13 mouse cellular contexts compared by ENCODE assay signal in genomic region chr8:109810434-109810833, GRCm38 (mm10). TPM values are rescaled to one million over a fixed set of nuclear protein-coding genes. Genes with fewer than 3 reads are reported as not detected.
DNase-seq lines count a peak whose midpoint lies in the region; ATAC-seq and TF ChIP-seq lines count a peak whose summit lies in the region.
"Had no signal": no experiment of that assay in that cellular context is flagged by ENCODE, and none has a peak within 500 bp of the region (broad histone marks: within the 10 kb centered on the region; RNA-seq: fewer than 3 reads in every experiment).

No protein-coding gene starts in this region.

- H3K4me3 ChIP-seq in gastrocnemius, adult 2 months, result no peak overlapping the region
- H3K4me3 ChIP-seq in heart, embryonic 13.5 days, result no peak overlapping the region
- no peak overlapping the region for H3K4me3 ChIP-seq in thymus, adult 2 months (ENCODE audit: control insufficient read depth, insufficient read depth, low read length)
- H3K4me3 ChIP-seq: forebrain, embryonic 15.5 days; midbrain, embryonic 15.5 days had no signal

- DNase-seq in gastrocnemius, adult 2 months, result peak; percentile 43
- DNase-seq in gastrocnemius, postnatal 10 days, result no peak
- DNase-seq in lung, adult 18-20 months, result peak; percentile 23 to 39
- DNase-seq in lung, postnatal 25 days (ENCODE audit: low spot score), result no peak
- DNase-seq in lung, postnatal 4 days, result peak; percentile 12 to 25
- DNase-seq in frontal cortex, postnatal 10 days (ENCODE audit: low spot score in 2 of 2), result no peak
- DNase-seq in thymus, adult 2 months, result no peak
- DNase-seq: kidney, adult 8-10 months; right cerebral cortex, postnatal 14 days had no signal

- no peak overlapping the region for H3K4me2 ChIP-seq in heart, embryonic 13.5 days
- H3K4me2 ChIP-seq: forebrain, embryonic 15.5 days; midbrain, embryonic 15.5 days had no signal

- WGBS in heart, embryonic 13.5 days, result 62% methylated on average over 3 of the region's 3 CpGs
- 74% methylated on average over 3 of the region's 3 CpGs for WGBS in thymus, adult 2 months

- TF ChIP-seq POLR2A in thymus, adult 2 months (IDR thresholded peaks at IDR 0.05; ENCODE audit: control insufficient read depth, extremely low read depth, insufficient read depth, low read length, poor library complexity), result no peak

- intact Hi-C loops in gastrocnemius, adult 2 months (cut with DNase I), result no loop called here

- H3K27ac ChIP-seq in gastrocnemius, adult 2 months, result peak overlapping the region; percentile 21; the same call in 1 of the 2 replicates
- 0 out of 2 replicates have a peak overlapping the region, but pooled peaks have one; percentile 5 for H3K27ac ChIP-seq in heart, embryonic 13.5 days (replicated peaks)
- H3K27ac ChIP-seq in thymus, adult 2 months (ENCODE audit: control insufficient read depth, insufficient read depth, low read length), result no peak overlapping the region
- H3K27ac ChIP-seq: forebrain, embryonic 15.5 days; liver, embryonic 14.5 days; midbrain, embryonic 15.5 days had no signal

- peaks cover 28% of the 10 kb centered on the region for H3K4me1 ChIP-seq in heart, embryonic 13.5 days
- no peaks in the 10 kb centered on the region; the same call in 1 of the 2 replicates for H3K4me1 ChIP-seq in thymus, adult 2 months (replicated peaks; ENCODE audit: control insufficient read depth, insufficient read depth, low read length)
- H3K4me1 ChIP-seq: midbrain, embryonic 15.5 days had no signal

- no peaks in the 10 kb centered on the region for H3K27me3 ChIP-seq in heart, embryonic 13.5 days (replicated peaks)
- H3K27me3 ChIP-seq in thymus, adult 2 months (ENCODE audit: control insufficient read depth, insufficient read depth, low read length), result no peaks in the 10 kb centered on the region
- H3K27me3 ChIP-seq: forebrain, embryonic 15.5 days; midbrain, embryonic 15.5 days had no signal

- no peaks in the 10 kb centered on the region for H3K9me3 ChIP-seq in heart, embryonic 13.5 days
- H3K9me3 ChIP-seq: forebrain, embryonic 15.5 days; midbrain, embryonic 15.5 days had no signal

- no peak overlapping the region for H3K9ac ChIP-seq in heart, embryonic 13.5 days
- H3K9ac ChIP-seq: forebrain, embryonic 15.5 days; liver, embryonic 14.5 days; midbrain, embryonic 15.5 days had no signal

- no peak for TF ChIP-seq CTCF in gastrocnemius, adult 2 months (IDR thresholded peaks at IDR 0.05)
- no peak for TF ChIP-seq CTCF in thymus, adult 2 months (IDR thresholded peaks at IDR 0.05; ENCODE audit: borderline replicate concordance, control insufficient read depth, extremely low read depth, insufficient read depth, low read length, poor library complexity)

- peaks cover 6% of the 10 kb centered on the region; the same call in 1 of the 2 replicates for H3K36me3 ChIP-seq in heart, embryonic 13.5 days
- no peaks in the 10 kb centered on the region for H3K36me3 ChIP-seq in thymus, adult 2 months (ENCODE audit: control insufficient read depth, insufficient read depth, low read length)
- H3K36me3 ChIP-seq: forebrain, embryonic 15.5 days; midbrain, embryonic 15.5 days had no signal

- ATAC-seq in heart, embryonic 13.5 days (ENCODE audit: extremely low read depth, insufficient number of reproducible peaks, low FRiP score, low TSS enrichment), result no peak
- ATAC-seq: forebrain, embryonic 15.5 days; midbrain, embryonic 15.5 days had no signal

RNA-seq across cellular contexts. Expression of gene Ap1g1, which starts 32.1 kb away (rescaled TPM):
- 10 to 100 TPM; 39.9 to 40.0 TPM for total RNA-seq in gastrocnemius, adult 2 months (2021)
- 10 to 100 TPM; 34.8 to 42.5 TPM for total RNA-seq in gastrocnemius, postnatal 10 days (2021)
- polyA plus RNA-seq in heart, embryonic 13.5 days (2015; fragmentation: Nextera tagmentation; extraction: Ambion mirVana), result 26.5 and 26.6 TPM in 2 replicates
- 40.3 and 42.2 TPM in 2 replicates for polyA plus RNA-seq in thymus, adult 2 months (2012; rRNA removed)

RNA-seq across cellular contexts. Expression of gene Phlpp2, which starts 57.9 kb away (rescaled TPM):
- 1 to 10 TPM; 2.4 to 2.9 TPM for total RNA-seq in gastrocnemius, adult 2 months (2021)
- total RNA-seq in gastrocnemius, postnatal 10 days (2021), result 1 to 10 TPM; 3.0 to 5.2 TPM
- polyA plus RNA-seq in heart, embryonic 13.5 days (2015; fragmentation: Nextera tagmentation; extraction: Ambion mirVana), result 1.7 and 1.8 TPM in 2 replicates
- 2.2 and 2.7 TPM in 2 replicates for polyA plus RNA-seq in thymus, adult 2 months (2012; rRNA removed)

Comparison
In these comparisons a context has a peak if more than half of its experiments do, and no peak if none do; other contexts are left out.
1. DNase-seq: peak in gastrocnemius, adult 2 months (single experiment), lung, adult 18-20 months (2 of 2) and lung, postnatal 4 days (2 of 2); none in gastrocnemius, postnatal 10 days (single experiment), lung, postnatal 25 days (single experiment), frontal cortex, postnatal 10 days (0 of 2) and thymus, adult 2 months (single experiment).